Mouse (Mus musculus) spleen, adult 12 weeks (tissue): ENCODE measurements around the gene AC109138.7.
A peak's percentile ranks its signal among the peaks of the same experiment; 100 is the strongest.

ENCODE experiments used
- DNase-seq: peaks from one replicate; pipeline ENCODE4 v3.0.0; 2022; ENCODE audit warnings: low spot score

The AC109138.7 gene

GRCm38 (mm10) chr19:4193129-4193528 is 21.0 kb upstream of the AC109138.7 start:
- no peak for DNase-seq

GRCm38 (mm10) chr19:4194021-4194724 is 20.0 kb upstream of the AC109138.7 start:
- DNase-seq, result no peak

GRCm38 (mm10) chr19:4194776-4195650 is 19.1 kb upstream of the AC109138.7 start:
- no peak for DNase-seq

- no peak for DNase-seq
Measured at GRCm38 (mm10) chr19:4196048-4196447, 18.1 kb upstream of the AC109138.7 start.

DNA sequence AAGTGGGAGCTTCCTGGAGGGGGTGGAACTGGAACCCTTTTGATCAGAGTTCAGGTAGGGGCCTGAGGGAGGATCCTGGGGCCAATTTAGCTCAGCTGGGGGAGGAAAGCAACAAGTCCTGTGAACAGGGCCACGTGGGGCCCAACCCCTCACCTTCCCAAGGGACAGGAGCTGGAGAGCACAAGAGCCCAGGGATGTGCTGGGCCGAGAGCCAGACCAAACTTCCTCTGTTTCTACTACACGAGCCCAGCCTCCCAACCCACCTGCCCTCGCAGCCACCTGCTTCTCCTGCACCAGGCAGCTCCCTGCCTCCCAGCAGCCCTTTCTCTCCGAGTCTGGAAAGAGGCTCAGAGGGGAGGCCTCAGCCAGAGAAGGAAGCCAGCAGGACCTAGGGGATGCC is 17.6 kb upstream of the AC109138.7 start:
- no peak for DNase-seq

GRCm38 (mm10) chr19:4197180-4197579 is 17.0 kb upstream of the AC109138.7 start:
- no peak for DNase-seq

GRCm38 (mm10) chr19:4201291-4201909 is 12.8 kb upstream of the AC109138.7 start, which contains the start of gene Rad9a:
Gene Rad9a, minus strand, starts transcription at chr19:4201662.
- DNase-seq, result peak; percentile 90

DNA sequence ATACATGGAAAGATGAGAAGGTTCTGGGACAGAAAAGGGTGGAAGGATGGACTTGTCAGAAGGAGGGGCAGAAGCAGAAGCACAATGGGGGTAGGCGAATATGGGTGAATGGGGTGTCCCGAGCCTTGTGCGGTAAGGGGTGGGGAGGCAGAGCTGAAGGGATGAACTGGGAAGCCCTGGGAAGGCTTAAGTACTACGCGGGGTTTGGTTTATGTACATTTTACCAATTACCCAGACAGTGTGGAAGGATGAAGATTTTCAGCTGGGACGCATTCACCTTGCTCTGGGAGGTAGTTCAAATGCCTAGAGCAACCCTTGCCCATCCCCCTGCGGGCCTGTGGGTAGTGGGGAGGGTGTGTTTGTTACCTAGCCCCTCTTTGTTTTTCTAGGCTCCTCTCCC is 12.0 kb upstream of the AC109138.7 start:
- no peak for DNase-seq

DNA sequence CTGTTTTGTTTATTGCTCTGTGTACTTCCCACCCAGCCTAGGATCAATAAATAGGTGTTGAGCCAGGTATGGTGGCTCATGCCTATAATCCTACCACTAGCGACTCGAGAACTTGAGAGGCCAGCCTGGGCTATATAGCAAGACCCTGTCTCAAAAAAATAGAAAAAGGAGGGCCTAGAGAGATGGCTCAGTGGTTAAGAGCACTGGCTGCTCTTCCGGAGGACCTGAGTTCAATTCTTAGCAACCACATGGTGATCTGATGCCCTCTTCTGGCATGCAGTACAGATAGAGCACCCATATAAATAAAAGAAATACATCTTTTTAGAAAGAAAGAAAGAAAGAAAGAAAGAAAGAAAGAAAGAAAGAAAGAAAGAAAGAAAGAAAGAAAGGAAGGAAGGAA is 11.0 kb upstream of the AC109138.7 start:
- DNase-seq, result no peak

GRCm38 (mm10) chr19:4203604-4204326 is 10.4 kb upstream of the AC109138.7 start:
- no peak for DNase-seq

- no peak for DNase-seq
Measured at GRCm38 (mm10) chr19:4204889-4205288, 9.3 kb upstream of the AC109138.7 start.

DNA sequence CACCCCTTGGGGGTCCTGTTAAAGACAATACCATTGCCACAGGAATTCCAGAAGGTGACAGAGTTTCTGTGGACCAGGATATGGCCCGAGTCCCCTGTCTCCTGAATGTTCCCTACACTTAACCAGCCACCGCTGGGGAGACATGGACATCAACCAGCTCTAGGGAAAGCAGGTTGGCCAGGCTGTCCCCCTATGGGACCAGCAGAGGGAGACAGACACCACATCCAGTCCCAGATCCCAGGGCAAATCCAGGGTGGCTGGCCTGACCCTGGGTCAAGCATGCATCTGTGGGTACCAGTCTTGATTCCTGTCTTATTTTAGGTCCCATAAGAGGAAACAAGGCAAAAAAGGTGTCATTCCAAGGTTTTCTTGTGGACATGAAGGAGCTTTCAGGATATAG is 7.2 kb upstream of the AC109138.7 start:
- peak; percentile 48 for DNase-seq

DNA sequence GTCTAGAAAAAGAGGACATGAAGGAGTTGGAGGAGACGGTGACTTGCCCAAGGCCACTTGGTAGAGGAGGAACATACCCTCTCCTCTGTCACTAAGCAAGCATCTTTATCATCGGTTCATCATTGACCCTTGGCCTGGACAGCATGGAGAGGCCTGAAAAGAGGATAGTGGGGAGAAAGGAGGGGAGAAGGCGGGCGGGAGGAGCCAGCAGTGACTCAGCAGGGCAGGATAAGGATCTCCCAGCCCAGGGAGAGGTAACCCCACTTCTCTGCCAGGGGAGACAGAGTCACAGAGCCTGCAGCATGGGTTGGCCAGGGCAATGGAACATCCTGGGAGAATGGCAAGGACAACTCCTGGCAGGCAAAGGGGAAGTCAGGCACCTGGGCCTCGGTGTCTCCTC is 5.6 kb upstream of the AC109138.7 start:
- no peak for DNase-seq

DNA sequence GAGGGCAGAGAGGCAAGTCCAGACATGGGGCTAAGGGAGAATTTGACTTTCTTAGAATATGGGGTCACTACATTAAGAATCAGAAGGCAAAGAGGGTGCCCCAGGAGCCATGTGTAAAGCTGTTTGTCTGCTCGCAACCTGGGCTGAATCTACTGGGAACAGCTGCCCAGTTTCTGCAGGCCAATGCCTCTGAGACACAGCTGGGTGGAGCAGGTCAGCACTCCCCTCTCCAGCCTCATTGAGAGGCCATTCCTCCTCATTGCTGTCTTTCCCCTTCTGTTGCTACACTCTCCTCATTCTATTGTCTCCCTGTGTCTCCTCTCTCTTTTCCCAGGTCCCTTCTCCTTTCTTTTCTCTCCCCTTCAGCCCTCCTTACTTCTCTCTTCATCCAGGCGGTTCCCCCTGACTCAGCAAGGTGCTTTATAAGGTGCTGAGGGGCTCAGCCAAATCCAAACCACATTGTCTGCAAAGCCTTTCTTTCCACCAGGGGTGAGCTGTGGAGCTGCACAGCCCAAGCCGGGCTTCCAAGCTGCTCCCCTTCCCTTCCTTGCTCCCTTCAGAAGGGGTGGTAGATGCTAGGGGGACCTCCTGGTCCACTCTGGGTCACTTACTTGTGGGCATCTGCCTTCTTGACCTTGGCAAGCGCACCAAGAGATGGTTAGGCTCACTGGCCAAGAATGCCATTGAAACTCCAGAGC is 2.1 kb upstream of the AC109138.7 start:
- DNase-seq, result no peak

- no peak for DNase-seq
Measured at GRCm38 (mm10) chr19:4213524-4213974, 608 bp upstream of the AC109138.7 start.

GRCm38 (mm10) chr19:4214771-4215450 is 754 bp downstream of the AC109138.7 start:
- no peak for DNase-seq

- no peak for DNase-seq
Measured at GRCm38 (mm10) chr19:4215451-4215840, 1.3 kb downstream of the AC109138.7 start.

DNA sequence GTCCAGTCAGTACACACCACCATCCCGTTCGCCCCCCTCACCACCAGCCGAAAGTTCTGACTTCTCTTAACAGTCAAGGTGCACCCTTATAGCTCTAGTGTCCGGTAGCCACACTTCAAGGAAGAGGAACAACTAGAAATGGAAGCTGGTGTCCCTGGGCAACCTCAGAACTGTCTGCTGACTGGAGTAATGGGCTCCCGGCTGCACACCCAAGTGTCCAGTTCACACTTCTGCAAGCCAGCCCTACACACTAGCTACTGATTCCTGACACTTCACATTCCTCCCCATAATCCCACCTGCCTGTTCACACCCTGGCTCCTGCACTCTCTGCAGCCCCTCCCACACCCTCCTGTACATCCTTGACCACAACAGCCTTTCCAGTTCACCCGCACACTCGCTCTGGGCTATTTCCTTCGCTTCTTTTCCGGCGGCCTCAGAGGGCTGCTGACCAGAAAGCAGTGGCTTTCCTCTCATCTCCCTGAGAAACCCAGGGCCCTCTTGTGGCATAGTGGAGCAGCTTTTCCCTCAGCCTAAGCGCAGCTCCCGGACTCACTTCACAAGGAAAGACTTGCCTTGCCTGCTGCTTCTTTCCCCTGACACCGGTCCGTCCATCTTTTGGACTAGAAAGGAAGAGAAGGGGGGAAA is 2.0 kb downstream of the AC109138.7 start:
- no peak for DNase-seq

GRCm38 (mm10) chr19:4217140-4217539 is 3.0 kb downstream of the AC109138.7 start:
- DNase-seq, result no peak

DNA sequence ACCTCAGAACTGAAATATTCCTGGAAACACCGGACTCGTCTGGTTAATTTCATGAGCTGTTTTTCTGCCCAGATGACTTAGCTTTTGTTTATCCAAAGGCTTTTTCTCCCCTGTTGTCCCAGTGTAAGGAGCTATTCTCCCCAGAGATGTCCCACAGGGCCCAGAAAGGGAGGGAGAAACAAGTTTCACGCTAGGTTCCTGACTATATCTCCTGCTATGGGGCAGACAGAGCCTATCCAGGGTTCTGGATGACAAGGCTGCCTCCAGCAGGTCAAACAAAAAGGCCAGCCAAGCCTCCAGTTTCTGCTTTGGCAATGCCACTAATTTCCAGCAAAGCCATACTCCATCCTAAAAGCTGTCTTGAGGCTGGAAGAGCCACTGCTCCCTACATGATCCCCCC is 3.7 kb downstream of the AC109138.7 start:
- DNase-seq, result no peak
